Mouse (Mus musculus): ENCODE results near the gene Dnttip1.

DNA sequence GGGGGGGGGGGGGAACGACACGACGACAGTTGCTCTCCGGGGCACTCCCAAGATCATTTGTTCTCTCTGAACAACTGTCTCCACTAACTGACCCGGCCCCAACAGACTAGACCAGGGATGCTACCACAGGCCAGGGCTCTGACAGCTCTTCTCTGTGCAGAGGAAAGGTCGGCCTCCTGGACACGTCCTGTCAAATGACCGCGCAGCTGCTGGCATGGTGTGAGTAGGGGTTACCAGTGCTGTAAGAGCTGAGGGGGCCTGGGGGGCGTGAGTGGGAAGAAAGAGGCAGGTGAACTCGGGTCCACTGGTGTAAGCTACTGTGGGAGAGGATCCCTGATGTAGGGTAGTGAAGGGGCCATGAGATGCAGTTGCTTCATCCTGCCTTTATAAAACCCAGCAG is 12.1 kb downstream of the Dnttip1 start:
- TF ChIP-seq CTCF (IDR thresholded peaks at IDR 0.05) (no peak), POLR2A (IDR thresholded peaks at IDR 0.05; ENCODE audit: insufficient read depth, low read depth, low read length) (no peak)

All from heart, adult 2 months (tissue).